In the genomic region with DNA sequence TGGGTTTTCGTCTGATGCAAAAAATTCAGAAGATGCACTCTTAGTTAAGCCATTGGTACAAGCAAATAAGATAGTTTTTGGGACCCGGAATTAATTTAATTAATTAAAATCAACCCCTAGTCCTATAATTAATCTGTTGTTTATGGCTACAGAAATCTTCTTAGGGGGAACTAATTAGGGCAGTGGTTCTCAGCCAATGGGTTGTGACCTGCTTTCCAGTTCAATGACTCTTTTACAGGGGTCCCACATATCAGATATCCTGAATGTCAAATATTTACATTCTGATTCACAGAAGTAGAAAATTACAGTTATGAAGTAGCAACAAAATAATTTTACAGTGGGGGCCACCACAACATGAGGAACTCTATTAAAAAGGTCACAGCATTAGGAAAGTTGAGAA, we compare ENCODE assay signal across 11 mouse cellular contexts.
"Had no signal": no experiment of that assay in that cellular context is flagged by ENCODE, and none has a peak within 500 bp of the region (broad histone marks: within the 10 kb centered on the region; RNA-seq: fewer than 3 reads in every experiment).

No protein-coding gene starts in this region.

- DNase-seq: right cerebral cortex, adult 18-20 months; right cerebral cortex, postnatal 14 days; right cerebral cortex, postnatal 25 days; right cerebral cortex, postnatal 4 days; spleen, adult 18-20 months; thymus, adult 18-20 months; thymus, adult 2 months; thymus, postnatal 14 days; thymus, postnatal 25 days; thymus, postnatal 36 days; thymus, postnatal 4 days had no signal
